Mouse (Mus musculus): Measurements from ENCODE around the gene Ubqln4.
"Not testable (repeated sequence)": the region's sequence is repeated elsewhere in the genome, so short reads cannot be mapped to it uniquely, and the experiment has no call there.

The Ubqln4 gene

DNA sequence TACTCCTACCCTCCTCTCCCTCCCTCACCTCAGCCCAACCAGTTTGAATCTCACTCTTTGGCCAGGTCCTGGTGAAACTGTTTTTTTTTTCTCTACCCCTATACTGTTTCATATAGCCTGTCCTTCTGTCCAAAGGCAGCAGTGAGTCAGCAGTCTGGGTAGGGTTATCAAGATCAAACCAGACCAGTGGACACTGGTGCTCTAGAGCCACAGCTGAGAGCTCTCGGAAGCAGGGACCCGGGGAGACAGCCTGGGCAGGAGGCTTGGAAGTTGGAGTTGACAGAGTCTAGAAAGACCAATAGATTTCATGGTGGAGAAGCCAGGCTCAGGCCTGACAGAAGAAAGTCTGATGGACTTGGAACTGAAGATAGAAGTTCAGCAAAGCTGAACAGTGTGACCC, 15.1 kb downstream of the Ubqln4 start:
- DNase-seq: no peak

- no peak for DNase-seq
Observed at GRCm38 (mm10) chr3:88569093-88569492, 15.5 kb downstream of the Ubqln4 start.

- no peak for DNase-seq
Observed at GRCm38 (mm10) chr3:88569694-88570093, 16.1 kb downstream of the Ubqln4 start.

- DNase-seq: no peak
Observed at GRCm38 (mm10) chr3:88570341-88570740, 16.8 kb downstream of the Ubqln4 start.

GRCm38 (mm10) chr3:88571856-88572255, 18.3 kb downstream of the Ubqln4 start:
- DNase-seq: no peak

DNA sequence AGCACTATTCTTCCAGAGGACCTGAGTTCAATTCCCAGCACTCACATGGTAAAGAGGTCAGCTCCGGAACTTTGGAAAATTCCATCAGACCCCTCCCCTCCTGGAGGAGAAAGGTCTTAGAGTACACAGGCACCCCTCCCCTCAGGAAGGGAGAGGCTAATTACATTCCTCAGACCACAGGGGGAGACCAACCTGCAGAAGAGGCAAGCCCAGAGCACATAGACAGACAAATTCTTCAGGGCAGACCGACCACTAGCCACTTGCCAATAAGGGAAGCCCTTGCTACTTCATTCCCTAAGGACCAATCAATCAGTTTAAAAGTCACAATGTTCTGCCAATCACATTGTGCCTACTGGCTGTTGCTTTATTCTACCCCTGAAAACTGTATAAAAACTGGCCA, 19.3 kb downstream of the Ubqln4 start:
- no peak for DNase-seq

DNA sequence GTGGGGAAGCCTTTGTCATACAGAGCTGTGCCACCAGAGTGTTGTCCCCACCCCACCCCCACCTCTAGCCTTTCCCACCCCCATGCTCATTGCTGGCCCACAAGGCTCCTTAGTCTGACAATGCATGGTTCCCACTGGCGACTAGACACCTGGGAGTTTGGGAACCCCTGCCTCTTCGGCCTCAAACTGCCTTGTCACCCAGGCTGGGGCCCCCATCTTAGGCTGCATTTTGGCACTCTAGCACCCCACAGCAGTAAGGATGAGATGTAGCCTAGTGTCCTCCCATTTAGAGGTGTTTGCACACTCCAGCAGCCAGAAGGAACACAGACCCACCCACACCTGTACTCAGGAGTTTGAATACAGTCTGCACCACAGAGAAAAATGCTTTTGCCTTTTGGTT, 20.3 kb downstream of the Ubqln4 start:
- no peak for DNase-seq

- no peak for DNase-seq
Observed at GRCm38 (mm10) chr3:88575540-88575939, 22.0 kb downstream of the Ubqln4 start, which contains the start of gene Ssr2. Ssr2 (plus strand) TSS chr3:88575876.

DNA sequence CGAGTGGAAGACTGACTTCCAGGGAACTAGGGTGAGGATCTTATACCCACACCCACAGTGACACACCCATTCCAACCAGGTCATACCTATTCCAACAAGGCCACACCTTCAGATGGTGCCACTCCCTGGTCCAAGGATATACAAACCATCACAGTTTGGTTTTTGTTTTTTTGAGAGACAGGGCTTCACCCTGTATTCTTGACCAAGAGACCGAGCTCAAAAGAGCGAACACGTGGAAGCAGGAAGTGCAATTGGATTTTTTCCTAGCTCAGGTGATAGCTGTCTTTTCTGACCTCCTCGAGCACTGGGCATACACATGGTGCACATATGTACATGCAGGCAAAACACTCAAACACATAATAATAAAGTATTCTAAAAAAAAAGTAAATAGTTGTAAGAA, 24.3 kb downstream of the Ubqln4 start:
- not testable (repeated sequence) for DNase-seq

GRCm38 (mm10) chr3:88578498-88579424, 25.2 kb downstream of the Ubqln4 start:
- DNase-seq: no peak

GRCm38 (mm10) chr3:88579454-88580117, 26.0 kb downstream of the Ubqln4 start:
- peak; percentile 89 for DNase-seq

DNA sequence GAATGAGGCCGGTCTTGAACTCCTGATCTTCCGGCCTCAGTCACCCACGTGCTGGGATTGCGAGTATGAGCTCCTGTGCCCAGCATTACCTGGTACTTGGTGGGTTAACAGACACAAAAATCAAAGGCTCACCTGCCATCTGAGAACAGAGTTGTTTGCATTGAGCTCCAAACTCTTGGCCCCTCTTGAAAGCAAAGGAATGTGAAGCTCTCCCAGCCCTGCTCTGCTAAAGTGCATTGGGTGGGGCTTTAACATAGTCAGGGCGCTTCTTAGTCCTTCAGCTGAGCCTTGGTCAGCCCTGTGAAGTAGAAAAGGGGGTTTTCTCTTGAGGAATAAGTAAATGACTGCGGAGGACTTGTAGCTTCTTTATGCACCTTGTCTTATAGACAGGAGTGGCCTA, 32.2 kb downstream of the Ubqln4 start:
- no peak for DNase-seq

- no peak for DNase-seq
Observed at GRCm38 (mm10) chr3:88586640-88587039, 33.1 kb downstream of the Ubqln4 start.

- no peak for DNase-seq
Observed at GRCm38 (mm10) chr3:88590246-88590645, 36.7 kb downstream of the Ubqln4 start.

- DNase-seq: no peak
Observed at GRCm38 (mm10) chr3:88591044-88591443, 37.5 kb downstream of the Ubqln4 start.

GRCm38 (mm10) chr3:88591950-88592731, 38.6 kb downstream of the Ubqln4 start:
- peak; percentile 83 for DNase-seq

GRCm38 (mm10) chr3:88592942-88593576, 39.5 kb downstream of the Ubqln4 start:
- no peak for DNase-seq

DNA sequence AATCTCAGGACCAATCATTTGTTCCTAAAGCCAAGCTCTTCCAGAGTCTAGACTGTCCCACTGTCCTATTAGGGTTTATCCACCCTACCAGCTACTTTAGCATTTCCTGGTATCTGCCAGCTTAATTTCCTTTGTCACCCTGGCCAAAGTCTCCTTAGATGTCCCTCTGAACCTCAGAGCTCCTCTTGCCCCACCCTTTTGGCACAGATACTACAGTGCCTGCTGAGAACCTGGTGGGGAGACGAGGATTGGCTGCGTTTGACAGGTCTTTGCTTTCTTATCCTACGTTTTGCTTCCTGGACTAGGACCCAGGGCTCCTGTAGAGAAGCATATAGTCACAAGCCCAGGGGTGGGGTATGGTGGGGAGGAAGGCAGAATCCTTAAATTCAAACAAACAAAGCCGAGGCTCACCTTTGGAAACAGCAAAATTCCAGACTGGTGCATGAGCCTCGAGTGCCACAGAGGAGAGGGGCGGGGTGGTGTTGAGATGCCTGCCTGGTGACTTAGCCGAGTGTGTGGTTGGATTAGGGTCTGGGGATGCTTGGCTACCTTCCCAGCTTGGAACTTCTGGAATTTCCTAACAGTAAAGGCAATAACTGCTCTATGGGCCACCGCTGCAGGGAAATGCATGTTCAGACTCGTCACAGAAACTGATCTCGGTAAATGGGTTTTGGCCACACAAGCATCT, 40.5 kb downstream of the Ubqln4 start:
- no peak for DNase-seq

GRCm38 (mm10) chr3:88596547-88596946, 43.0 kb downstream of the Ubqln4 start:
- DNase-seq: not testable (repeated sequence)

GRCm38 (mm10) chr3:88602466-88602865, 48.9 kb downstream of the Ubqln4 start:
- no peak for DNase-seq

GRCm38 (mm10) chr3:88603714-88604161, 50.2 kb downstream of the Ubqln4 start:
- peak; percentile 65 for DNase-seq

- DNase-seq: no peak
Observed at GRCm38 (mm10) chr3:88604863-88605262, 51.3 kb downstream of the Ubqln4 start.
